Mouse (Mus musculus): ENCODE measurements around the gene Klhl11.

- TF ChIP-seq POLR2A (IDR thresholded peaks at IDR 0.05; ENCODE audit: insufficient read depth, low read depth, low read length) (no peak), CTCF (IDR thresholded peaks at IDR 0.05) (no peak)
Measured at GRCm38 (mm10) chr11:100442625-100443024, 29.9 kb downstream of the Klhl11 start.
